Mouse (Mus musculus): Measurements from ENCODE around the gene Prn. TPM values are rescaled to one million over a fixed set of nuclear protein-coding genes. Genes with fewer than 3 reads are reported as not detected.

Gene Prn
- polyA plus RNA-seq (2014; fragmentation: Illumina TruSeq; extraction: RNeasy Lipid Tissue Mini Kit (QIAGEN cat#74804); ENCODE audit: low read depth, low replicate concordance), result not detected

DNA sequence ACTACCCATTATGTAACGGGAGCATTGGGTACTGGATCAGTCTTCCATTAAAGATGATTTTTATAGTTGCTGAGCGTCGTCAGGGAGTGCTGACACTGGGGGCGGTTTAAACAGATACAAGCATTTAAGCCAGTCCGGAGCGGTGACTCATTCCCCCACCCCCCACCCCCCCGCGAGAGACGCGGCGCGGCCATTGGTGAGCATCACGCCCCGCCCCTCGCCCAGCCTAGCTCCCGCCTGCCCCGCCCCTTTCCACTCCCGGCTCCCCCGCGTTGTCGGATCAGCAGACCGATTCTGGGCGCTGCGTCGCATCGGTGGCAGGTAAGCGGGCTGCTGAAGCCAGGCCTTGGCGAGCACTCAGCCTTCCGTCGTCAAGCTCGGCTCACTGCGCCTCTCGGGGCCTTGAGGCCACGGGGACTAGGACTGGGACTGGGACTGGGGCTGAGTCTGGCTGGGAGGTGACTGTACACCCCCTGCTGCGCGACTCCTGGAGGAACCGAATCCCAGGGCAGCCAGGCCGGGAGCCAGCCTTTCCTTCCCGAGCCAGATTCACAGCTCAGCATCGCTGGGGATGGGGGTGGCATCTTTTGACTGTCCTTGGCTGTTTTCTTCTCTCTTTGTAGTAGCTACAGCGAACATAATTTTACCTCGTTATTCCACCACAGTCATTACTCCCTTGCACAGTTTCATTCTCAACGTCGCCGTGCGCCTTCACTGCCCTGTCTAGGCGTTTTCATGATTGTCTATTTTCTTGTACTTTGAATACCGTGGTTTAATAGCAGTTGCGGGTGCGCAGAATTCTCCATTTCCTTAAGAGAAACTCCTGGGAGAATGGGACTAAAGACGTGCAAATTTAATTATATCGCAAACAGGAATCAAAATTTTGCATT, at the start of gene Prn, which contains the start of gene Prnp:
Gene Prn (plus strand): TSS at position 275 of the 890 bp plus-strand sequence.
Gene Prnp (plus strand): TSS at position 246 of the 890 bp plus-strand sequence.

DNA sequence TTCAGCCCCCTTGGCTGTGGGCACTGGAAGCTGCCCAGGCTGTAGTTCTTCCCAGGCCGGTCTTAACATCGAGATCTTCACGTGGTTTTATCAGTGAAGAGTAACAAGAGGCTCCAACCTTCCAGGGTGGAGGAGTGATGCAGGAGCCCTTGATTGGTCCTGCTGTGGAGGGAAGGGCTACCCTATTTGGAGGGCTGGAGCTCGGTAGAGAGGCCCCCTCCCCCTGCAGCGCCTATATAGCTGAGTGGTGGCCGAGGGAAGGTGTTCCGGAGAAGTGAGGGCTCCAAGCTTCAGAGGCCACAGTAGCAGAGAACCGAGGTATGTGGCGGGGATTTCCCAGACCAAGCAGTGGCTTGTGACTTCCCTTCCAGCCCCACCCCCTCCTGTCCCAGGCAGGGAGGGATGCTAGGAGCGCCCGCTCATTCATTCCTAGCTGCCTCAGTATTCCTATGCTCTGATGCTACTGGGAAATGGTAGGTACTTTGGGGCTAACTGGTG, 40.9 kb downstream of the Prn start, which contains the start of gene Prnd:
Gene Prnd (plus strand): TSS at position 264 of the 498 bp plus-strand sequence.

Other genes with a start within 250 kb of the Prn start
- gene Erv3, start 50.2 kb upstream of the Prn start, polyA plus RNA-seq (2014; fragmentation: Illumina TruSeq; extraction: RNeasy Lipid Tissue Mini Kit (QIAGEN cat#74804); ENCODE audit: low read depth, low replicate concordance), result 0.67 TPM
- 25.6 TPM for gene Prnp, start within 50 bp of the Prn start, polyA plus RNA-seq (2014; fragmentation: Illumina TruSeq; extraction: RNeasy Lipid Tissue Mini Kit (QIAGEN cat#74804); ENCODE audit: low read depth, low replicate concordance)
- 95.8 TPM for gene Prnd, start 40.9 kb downstream of the Prn start, polyA plus RNA-seq (2014; fragmentation: Illumina TruSeq; extraction: RNeasy Lipid Tissue Mini Kit (QIAGEN cat#74804); ENCODE audit: low read depth, low replicate concordance)
- 7.4 TPM for gene Rassf2, start 120.3 kb downstream of the Prn start, polyA plus RNA-seq (2014; fragmentation: Illumina TruSeq; extraction: RNeasy Lipid Tissue Mini Kit (QIAGEN cat#74804); ENCODE audit: low read depth, low replicate concordance)
- gene Slc23a2, start 235.2 kb downstream of the Prn start, polyA plus RNA-seq (2014; fragmentation: Illumina TruSeq; extraction: RNeasy Lipid Tissue Mini Kit (QIAGEN cat#74804); ENCODE audit: low read depth, low replicate concordance), result 3.1 TPM

Measured in testis, adult 10 weeks (tissue).